Mouse (Mus musculus): Measurements from ENCODE around the gene Wnt2b.
A peak's percentile ranks its signal among the peaks of the same experiment; 100 is the strongest.

Wnt2b gene

GRCm38 (mm10) chr3:104967548-104968300 lies 6.0 kb upstream of the Wnt2b start:
- peak overlapping the region; percentile 81 for H3K4me3 ChIP-seq (replicated peaks; ENCODE audit: low read length)
- H3K4me1 ChIP-seq (replicated peaks; ENCODE audit: low read depth, low read length), result peaks cover 25% of the 10 kb centered on the region
- no peak for TF ChIP-seq POU5F1 (IDR thresholded peaks at IDR 0.05; ENCODE audit: borderline replicate concordance, low read length)
- TF ChIP-seq NANOG (IDR thresholded peaks at IDR 0.05; ENCODE audit: borderline replicate concordance, low read length), result no peak
- peak; percentile 55 for TF ChIP-seq CTCF (conservative IDR thresholded peaks at IDR 0.05; ENCODE audit: low read length)
- H3K36me3 ChIP-seq (ENCODE audit: insufficient read depth, low read length), result no peaks in the 10 kb centered on the region
- H3K9me3 ChIP-seq (ENCODE audit: low read length), result peaks cover 7% of the 10 kb centered on the region
- H3K27me3 ChIP-seq (ENCODE audit: insufficient read depth, low read length), result peaks cover 56% of the 10 kb centered on the region

- Histone ChIP-seq H3K9me3 (ENCODE audit: low read length) (peaks cover 6% of the 10 kb centered on the region), H3K27me3 (ENCODE audit: insufficient read depth, low read length) (peaks cover 72% of the 10 kb centered on the region), H3K36me3 (ENCODE audit: insufficient read depth, low read length) (no peaks in the 10 kb centered on the region), H3K4me1 (replicated peaks; ENCODE audit: low read depth, low read length) (peaks cover 35% of the 10 kb centered on the region), H3K4me3 (replicated peaks; ENCODE audit: low read length) (no peak overlapping the region)
- TF ChIP-seq POU5F1 (IDR thresholded peaks at IDR 0.05; ENCODE audit: borderline replicate concordance, low read length) (no peak), CTCF (conservative IDR thresholded peaks at IDR 0.05; ENCODE audit: low read length) (no peak), NANOG (IDR thresholded peaks at IDR 0.05; ENCODE audit: borderline replicate concordance, low read length) (no peak)
Observed at GRCm38 (mm10) chr3:104965991-104966554, 4.4 kb upstream of the Wnt2b start.

- H3K4me3 ChIP-seq (replicated peaks; ENCODE audit: low read length), result no peak overlapping the region
- TF ChIP-seq NANOG (IDR thresholded peaks at IDR 0.05; ENCODE audit: borderline replicate concordance, low read length) (no peak), CTCF (conservative IDR thresholded peaks at IDR 0.05; ENCODE audit: low read length) (no peak)
- H3K27me3 ChIP-seq (ENCODE audit: insufficient read depth, low read length), result peaks cover 81% of the 10 kb centered on the region
- H3K36me3 ChIP-seq (ENCODE audit: insufficient read depth, low read length), result no peaks in the 10 kb centered on the region
- H3K4me1 ChIP-seq (replicated peaks; ENCODE audit: low read depth, low read length), result peaks cover 43% of the 10 kb centered on the region
- no peaks in the 10 kb centered on the region for H3K9me3 ChIP-seq (ENCODE audit: low read length)
Observed at GRCm38 (mm10) chr3:104965070-104965855, 3.5 kb upstream of the Wnt2b start.

- Histone ChIP-seq H3K4me1 (replicated peaks; ENCODE audit: low read depth, low read length) (peaks cover 50% of the 10 kb centered on the region), H3K4me3 (replicated peaks; ENCODE audit: low read length) (no peak overlapping the region), H3K36me3 (ENCODE audit: insufficient read depth, low read length) (no peaks in the 10 kb centered on the region), H3K27me3 (ENCODE audit: insufficient read depth, low read length) (peaks cover 91% of the 10 kb centered on the region), H3K9me3 (ENCODE audit: low read length) (no peaks in the 10 kb centered on the region)
- TF ChIP-seq POU5F1 (IDR thresholded peaks at IDR 0.05; ENCODE audit: borderline replicate concordance, low read length) (no peak), CTCF (conservative IDR thresholded peaks at IDR 0.05; ENCODE audit: low read length) (no peak), NANOG (IDR thresholded peaks at IDR 0.05; ENCODE audit: borderline replicate concordance, low read length) (no peak)
Observed at GRCm38 (mm10) chr3:104963331-104964276, 1.9 kb upstream of the Wnt2b start.

GRCm38 (mm10) chr3:104962866-104963265 lies 1.1 kb upstream of the Wnt2b start:
- H3K27me3 ChIP-seq (ENCODE audit: insufficient read depth, low read length), result peaks cover 95% of the 10 kb centered on the region
- H3K36me3 ChIP-seq (ENCODE audit: insufficient read depth, low read length), result no peaks in the 10 kb centered on the region
- peaks cover 50% of the 10 kb centered on the region for H3K4me1 ChIP-seq (replicated peaks; ENCODE audit: low read depth, low read length)
- no peaks in the 10 kb centered on the region for H3K9me3 ChIP-seq (ENCODE audit: low read length)
- H3K4me3 ChIP-seq (replicated peaks; ENCODE audit: low read length), result no peak overlapping the region
- TF ChIP-seq POU5F1 (IDR thresholded peaks at IDR 0.05; ENCODE audit: borderline replicate concordance, low read length) (no peak), CTCF (conservative IDR thresholded peaks at IDR 0.05; ENCODE audit: low read length) (no peak), NANOG (IDR thresholded peaks at IDR 0.05; ENCODE audit: borderline replicate concordance, low read length) (no peak)

- H3K27me3 ChIP-seq (ENCODE audit: insufficient read depth, low read length), result peaks cover 88% of the 10 kb centered on the region
- TF ChIP-seq CTCF (conservative IDR thresholded peaks at IDR 0.05; ENCODE audit: low read length), result no peak
- TF ChIP-seq POU5F1 (IDR thresholded peaks at IDR 0.05; ENCODE audit: borderline replicate concordance, low read length), result no peak
- TF ChIP-seq NANOG (IDR thresholded peaks at IDR 0.05; ENCODE audit: borderline replicate concordance, low read length), result no peak
- no peaks in the 10 kb centered on the region for H3K36me3 ChIP-seq (ENCODE audit: insufficient read depth, low read length)
- no peaks in the 10 kb centered on the region for H3K9me3 ChIP-seq (ENCODE audit: low read length)
- peaks cover 45% of the 10 kb centered on the region for H3K4me1 ChIP-seq (replicated peaks; ENCODE audit: low read depth, low read length)
- peak overlapping the region; percentile 75 for H3K4me3 ChIP-seq (replicated peaks; ENCODE audit: low read length)
Observed at GRCm38 (mm10) chr3:104962141-104962611, 455 bp upstream of the Wnt2b start.

GRCm38 (mm10) chr3:104960026-104961000 lies 1.4 kb downstream of the Wnt2b start:
- H3K4me1 ChIP-seq (replicated peaks; ENCODE audit: low read depth, low read length), result peaks cover 51% of the 10 kb centered on the region
- no peak overlapping the region for H3K4me3 ChIP-seq (replicated peaks; ENCODE audit: low read length)
- H3K36me3 ChIP-seq (ENCODE audit: insufficient read depth, low read length), result no peaks in the 10 kb centered on the region
- no peaks in the 10 kb centered on the region for H3K9me3 ChIP-seq (ENCODE audit: low read length)
- TF ChIP-seq POU5F1 (IDR thresholded peaks at IDR 0.05; ENCODE audit: borderline replicate concordance, low read length), result no peak
- TF ChIP-seq CTCF (conservative IDR thresholded peaks at IDR 0.05; ENCODE audit: low read length), result no peak
- no peak for TF ChIP-seq NANOG (IDR thresholded peaks at IDR 0.05; ENCODE audit: borderline replicate concordance, low read length)
- H3K27me3 ChIP-seq (ENCODE audit: insufficient read depth, low read length), result peaks cover 70% of the 10 kb centered on the region
